Mouse (Mus musculus) kidney, postnatal 36 days (tissue): ENCODE measurements around the gene Rsu1.

Experiments used
- DNase-seq, 2 experiments: peaks; one replicate each; pipeline ENCODE4 v3.0.0; 2021 to 2022; ENCODE audit warnings: mixed read lengths in 2 of 2

The Rsu1 gene

DNA sequence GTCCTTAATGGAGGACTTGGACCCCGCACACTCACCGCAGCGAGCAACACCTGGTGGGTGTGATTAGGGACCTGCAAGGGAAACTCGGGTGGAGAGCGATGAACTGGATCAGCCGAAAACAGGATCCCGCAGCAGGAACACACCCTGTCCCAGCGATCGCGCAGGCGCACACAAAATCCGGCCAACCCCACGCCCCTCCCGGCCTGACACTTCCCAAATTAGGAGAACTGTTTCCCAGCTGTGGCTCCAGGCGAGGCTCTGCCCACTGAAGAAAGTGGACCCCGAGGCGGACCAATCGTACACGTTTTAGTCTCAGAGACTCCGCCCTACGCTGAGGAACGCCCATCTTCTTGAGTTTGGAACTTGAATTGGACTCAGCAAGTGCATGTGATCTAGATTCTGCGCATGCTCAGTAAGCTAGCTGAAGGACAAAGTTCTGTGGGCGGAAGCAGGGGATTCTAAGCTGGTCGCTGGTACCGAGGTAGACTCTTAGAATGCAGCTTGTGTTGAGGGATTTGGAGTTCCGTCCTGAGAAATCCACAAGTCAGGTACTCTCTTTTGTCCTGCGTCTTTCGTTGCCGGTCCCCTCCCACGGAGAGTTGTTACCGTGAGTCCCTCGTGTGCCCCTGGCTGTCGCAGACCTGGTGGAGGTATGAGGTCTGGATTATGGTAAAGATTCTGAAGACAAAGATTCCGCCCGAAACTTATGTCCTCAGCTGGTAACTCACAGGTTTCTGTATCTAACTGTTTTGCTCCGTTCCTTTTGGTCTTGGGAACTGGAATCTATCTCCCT lies at the start of gene Rsu1:
Rsu1 (minus strand) TSS at position 251 of the 793 bp plus-strand sequence.
- peak; percentile 96 to 99 for DNase-seq

DNA sequence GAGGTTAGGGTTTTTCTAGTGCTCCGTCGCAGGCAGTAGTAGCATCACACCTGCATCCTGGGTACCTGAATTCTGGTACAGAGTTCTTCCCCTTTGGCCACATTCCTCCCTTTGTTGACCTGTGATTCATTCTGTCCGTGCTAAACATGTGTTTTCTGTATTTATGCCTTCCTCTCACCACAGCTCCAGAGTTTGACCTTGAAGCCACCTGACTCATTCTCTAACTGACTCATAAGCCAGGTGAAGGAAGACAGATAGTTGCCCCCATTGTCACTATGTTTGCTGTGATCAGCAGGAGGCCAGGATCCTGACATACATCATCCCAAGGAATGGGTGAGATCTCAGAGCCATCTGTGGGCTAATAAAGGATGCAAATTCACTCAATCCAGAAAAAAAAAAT lies 32.2 kb upstream of the Rsu1 start:
- no peak for DNase-seq

DNA sequence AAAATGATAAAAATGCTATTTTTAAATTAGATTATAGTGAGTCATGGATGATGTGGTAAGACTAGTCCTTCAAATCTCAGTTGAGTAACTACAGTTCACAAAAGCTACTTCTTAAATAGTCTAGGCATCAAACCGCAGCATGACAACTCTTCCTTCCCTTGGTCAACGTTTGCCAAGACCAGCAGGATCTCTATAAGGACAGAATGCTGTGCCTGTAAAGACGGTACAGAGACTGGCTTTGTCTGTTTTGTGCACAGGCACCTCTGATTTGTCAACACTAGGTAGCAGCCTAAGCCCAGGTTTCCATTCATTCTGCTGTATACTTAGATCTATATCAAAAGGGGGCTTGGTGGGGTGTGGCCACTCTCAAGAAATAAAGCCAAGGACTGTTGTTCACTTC lies 27.8 kb upstream of the Rsu1 start:
- DNase-seq = peak in 1 of 2 experiments; percentile 18

DNA sequence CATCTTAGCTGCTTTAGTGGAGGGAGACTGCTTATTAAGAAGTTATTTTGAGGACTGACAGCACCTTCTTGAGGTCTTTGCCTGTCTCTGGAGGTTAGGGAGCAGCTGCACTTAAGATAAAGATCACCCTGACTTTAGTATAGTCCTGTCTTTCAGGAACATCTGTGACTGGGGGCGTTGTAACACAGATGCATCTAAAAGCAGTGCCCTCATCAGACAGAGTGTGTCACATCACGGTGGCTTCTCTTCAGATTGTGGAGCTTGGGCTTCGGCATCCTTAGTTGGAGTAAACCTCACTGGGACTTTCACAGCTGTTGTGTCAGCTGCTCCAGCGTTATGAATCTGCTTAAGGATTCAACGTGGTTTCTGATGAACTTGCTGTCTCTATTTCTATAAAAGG lies 26.5 kb upstream of the Rsu1 start:
- DNase-seq = no peak

DNA sequence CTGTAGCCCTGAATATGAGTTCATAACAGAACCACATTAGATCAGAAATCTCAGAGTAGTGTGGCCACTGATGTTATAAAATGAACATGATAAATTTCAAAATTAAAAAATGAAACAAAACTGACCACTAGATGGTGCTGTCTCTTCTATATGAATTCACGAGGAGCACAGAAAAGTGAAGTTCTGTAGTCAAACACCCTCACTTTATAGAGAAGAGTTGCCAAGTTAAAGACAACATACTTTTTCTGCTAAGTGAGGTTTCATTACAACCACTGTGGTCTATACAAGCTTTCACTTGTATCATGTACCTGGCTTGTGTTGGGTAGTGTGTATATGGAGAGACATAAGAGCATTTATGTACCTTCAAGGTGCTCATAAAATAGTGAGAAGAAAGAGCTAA lies 19.4 kb upstream of the Rsu1 start:
- DNase-seq = peak in 1 of 2 experiments; percentile 36

DNA sequence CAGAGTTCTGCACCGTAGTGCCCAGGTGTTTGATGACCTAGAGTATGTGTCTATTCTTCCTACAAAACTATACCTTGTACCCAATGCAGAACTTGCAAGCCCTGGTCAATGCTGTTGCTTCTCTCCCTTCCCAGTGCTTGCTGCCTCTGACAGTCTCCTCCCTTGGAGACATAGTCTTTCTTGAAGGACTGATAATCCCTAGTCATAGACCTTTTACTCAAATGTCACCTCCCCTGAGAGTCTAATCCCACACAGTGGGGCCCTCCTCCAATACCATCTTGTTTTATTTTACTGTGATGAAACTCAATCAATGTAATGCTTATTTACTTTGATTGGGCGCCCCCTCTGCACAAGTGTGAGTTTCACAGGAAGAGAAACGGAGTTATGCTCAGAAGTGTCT lies 18.9 kb upstream of the Rsu1 start:
- DNase-seq = no peak

DNA sequence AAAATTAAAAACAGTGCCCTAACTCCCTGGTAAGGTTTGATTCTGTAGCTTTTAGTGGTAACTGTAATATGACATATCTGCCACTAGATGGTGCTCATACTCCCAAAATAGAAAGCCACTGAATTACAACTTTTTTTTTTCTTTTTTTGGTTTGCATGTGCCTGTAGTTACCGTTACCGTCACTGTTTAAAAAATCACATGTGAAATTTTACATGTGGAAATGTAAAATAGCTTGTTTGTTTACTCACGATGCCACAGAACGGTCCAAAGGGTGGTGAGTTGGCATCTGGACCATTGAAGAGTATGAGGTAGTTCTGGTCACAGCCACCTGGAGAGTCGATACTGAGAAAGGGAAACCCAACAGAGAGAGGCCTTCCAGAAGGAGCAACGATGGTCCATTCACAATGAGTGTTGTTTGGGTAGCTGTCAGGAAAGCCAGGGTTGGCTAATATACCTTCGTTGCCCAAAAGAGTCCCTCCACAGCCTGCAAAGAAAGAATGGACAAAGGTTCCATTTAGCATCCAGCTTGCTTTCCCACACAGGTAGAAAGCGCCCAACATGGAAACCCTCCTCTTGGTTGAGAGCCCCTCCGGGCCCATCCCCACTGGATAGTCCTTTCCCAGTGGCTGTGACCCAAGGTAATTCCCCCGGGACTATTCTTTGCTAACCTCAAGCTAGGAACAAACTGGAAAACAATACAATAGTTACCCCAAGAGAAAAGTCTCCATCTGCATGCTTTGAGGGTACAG lies 7.1 kb upstream of the Rsu1 start:
- no peak for DNase-seq

DNA sequence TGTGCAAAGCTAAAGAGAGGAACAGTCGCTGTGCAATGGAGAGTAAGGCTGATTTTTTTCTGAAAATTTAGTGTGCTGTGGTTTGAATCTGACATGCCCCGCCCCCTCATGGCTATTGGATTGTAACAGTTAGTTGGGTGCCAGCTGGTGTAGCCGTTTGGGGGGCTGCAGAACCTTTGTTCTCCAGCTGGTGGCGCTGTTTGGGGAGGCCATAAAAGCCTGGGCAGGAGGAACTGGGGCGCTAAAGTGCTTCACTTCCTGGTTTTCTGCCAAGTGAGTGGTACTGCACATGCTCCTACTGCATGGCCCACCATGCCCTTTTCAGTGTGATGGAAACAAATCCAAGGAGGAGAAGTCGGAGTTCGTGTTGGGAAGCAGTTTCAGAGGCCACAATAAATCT lies 4.7 kb upstream of the Rsu1 start:
- peak in 1 of 2 experiments; percentile 43 for DNase-seq

DNA sequence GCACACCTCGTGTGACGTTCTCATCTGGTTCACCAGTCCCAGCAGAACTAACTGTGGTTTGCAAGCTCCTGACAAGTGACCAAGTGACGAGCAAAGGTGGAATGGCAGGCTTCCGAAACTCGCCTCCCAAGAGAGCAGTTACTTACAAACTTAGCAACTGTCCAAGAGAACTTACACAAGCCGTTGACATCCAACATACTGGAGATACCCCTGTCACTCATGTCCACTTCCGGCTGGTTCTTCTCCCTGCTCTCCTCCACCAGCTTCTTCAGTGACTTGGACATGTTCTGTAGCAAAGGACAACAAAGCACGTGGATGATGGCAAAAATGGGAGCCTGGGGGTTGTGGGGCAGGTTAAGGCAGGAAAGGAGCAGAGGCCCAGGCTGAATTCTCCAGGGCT lies 479 bp downstream of the Rsu1 start:
- peak in 1 of 2 experiments; percentile 10 for DNase-seq

DNA sequence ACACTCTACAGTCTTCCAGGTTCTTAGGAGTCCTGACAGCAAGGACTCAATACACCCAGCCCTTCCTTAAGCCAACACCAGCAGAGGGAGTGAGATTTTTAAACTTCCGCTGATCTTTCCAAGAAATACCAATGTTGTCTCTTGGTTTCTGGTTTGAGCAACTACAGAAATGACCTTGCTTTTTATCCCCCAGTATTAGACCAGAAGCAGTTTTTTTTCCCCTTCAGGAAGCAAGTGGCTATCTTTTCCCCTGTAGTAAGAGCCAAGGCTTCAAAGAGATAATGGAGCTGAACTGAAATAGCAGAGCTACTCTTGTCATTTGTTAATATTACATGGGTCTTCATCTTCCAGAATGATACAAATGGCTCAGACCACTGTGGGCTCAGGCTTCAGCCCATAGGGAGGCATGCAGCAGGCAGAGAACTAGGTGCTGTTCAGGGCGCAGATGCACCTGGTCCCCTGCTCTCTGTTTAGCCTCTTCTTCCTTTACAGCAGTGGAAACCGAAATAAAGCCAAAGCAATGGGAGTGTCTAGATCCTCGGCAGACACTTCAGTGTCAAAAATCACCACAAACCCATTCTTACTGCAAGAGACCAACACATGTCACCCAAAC lies 2.4 kb downstream of the Rsu1 start:
- DNase-seq = no peak

DNA sequence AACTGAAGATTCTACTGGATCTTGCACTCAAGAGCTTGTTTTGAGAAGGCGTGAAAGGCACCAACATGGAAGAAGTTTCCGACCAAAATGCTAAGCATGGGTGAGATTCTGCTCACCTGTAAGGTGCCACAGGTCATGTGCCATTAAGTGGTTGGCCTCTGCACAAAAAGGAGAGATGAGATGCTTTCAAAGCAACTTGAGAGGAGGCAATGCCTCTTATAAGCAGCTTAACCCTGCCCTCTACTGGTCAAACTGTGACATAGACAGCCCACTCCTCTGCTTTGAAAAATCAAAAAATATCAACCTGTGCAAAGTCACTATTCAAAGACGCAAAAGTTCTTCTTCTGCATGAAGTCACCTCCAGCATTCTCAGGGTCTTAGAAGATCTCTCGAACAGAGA lies 6.3 kb downstream of the Rsu1 start:
- no peak for DNase-seq

DNA sequence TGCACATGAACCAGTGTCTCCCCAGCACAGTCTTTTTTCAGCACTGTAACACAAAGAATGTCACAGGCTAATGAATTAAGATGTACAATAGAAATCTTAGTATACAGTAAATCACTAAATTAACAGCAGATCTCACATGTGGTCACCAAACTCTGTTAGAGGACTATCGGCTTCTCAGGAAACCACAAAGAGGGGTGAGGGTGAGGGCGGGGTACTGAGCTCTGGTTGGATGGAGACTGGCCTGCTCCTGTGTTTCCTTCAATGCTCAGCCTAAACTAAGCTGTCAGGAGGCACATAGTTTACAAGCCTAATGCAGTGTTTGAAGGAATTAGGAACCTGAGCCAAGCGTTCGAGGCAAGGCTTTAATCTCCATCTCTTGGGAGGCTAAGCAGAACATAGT lies 8.1 kb downstream of the Rsu1 start:
- DNase-seq = no peak

DNA sequence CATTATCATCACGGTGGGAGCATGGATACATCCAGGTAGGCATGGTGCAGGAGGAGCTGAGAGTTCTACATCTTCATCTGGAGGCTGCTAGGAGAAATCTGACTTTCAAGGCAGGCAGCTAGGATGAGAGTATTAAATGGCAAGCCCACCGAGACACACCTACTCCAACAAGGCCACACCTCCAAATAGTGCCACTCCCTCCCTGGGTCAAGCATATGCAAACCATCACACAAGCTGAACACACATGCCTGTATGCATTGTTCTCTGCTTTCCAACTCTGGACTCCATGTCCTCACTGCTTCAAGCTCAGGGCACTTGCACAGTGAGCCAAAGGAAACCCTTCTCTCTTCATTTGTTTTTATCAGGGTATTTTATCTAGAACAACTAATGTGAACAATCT lies 12.6 kb downstream of the Rsu1 start:
- no peak for DNase-seq

DNA sequence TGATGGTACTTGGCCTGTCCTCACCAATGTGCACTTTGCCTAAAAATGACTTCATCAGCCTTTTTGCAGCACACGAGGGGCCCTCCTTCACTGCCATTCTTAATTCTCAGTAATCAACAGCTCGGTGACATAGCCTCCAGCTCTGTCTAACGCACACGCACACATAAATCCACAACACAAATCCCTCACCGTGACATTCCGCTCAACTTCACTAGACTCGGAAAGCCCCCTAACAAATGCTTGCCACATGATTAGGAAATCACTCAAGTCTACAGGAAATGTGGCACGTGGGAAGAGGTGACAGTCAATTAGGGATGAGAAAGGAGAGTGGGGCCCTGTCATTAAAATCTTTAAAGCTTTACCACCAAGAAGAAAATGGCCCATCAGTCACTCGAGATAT lies 30.5 kb downstream of the Rsu1 start:
- no peak for DNase-seq

DNA sequence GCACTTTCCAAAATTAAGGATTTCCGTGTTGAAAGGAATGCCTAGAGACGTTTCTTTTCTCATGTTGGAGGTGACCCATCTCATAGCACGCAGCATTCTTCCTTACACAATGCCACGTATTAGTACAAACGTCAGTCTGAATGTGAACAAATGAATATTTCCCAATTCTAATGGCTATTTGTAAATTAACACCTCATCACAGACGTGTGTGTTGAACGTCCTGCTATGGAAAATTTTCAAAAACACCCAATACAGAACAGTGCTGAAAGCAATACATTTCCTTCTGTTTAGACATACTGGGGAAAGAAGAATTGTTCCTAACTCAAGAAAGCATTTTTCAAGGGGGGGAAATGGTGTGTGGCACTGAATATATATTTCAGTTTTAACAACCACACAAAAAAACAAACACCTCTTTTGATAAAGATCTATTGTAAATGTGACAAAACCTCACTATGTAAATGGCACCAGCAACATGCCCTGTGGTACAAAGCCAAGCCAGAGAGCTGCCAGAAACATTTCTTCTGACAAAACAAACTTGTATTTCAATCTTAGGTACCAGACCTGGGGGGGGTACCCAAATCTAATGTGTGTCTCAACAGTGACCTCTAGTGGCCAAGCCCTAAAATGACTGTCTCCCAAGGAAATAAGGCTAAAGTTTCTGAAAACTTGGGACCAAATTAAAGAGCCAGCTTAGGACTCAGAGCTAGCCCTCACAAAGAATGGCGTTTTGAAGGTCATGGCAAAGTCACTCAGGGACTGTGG lies 33.9 kb downstream of the Rsu1 start:
- peak; percentile 41 to 54 for DNase-seq

DNA sequence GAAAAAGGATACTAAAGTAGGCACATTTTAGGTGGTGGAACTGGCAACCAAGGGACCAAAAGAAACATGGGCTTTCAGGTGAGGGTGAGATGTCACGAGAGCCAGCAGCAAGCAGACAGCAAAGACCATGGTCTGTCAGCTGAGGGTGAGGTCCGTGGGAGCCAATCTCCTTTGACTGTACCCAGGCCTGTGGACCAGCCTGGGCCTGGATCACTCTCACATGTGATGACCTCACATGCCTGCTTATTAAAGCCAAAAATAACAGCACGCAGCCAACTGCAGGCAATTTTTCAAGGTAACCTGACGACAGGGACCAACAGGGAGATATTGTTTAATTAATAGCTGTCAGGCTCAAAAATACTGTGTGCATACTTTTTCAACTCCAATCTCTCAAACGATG lies 35.5 kb downstream of the Rsu1 start:
- peak in 1 of 2 experiments; percentile 4 for DNase-seq

DNA sequence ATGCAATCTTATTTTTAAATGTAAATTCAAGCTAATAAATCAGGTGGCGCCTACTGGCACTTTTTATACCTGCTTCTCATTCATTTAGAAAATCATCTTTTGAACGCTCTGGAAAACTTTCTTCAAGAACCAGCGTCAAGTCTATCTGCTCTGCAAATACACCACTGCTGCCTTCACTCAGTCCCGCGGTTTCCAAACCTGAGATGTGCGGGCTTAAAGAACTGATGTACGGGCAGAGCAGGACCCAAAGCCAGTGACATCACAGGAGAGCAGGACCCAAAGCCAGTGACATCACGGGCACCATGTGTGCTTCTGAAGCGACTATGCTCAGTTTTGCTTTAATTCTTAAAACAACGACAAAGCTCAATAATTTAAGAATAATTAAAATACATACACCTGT lies 36.4 kb downstream of the Rsu1 start:
- no peak for DNase-seq

DNA sequence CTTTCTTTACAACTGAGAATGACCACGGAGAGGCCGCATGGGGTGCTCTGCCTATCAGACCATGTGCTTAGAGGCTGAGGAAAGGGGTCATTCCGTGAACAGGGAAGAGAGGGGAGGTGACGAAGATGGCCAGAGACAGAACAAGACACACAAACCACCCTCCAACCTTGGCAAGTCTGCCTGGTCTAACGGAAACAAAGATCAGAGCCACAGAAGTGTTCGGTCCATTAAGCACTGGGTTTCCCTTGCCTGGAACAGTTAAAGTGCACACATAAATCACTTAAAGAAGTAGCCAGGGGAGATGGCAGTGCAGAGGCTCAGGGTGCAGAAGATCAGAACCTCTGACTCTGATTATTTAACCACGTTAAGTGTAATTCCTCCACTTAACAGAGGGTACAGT lies 37.3 kb downstream of the Rsu1 start:
- DNase-seq = peak; percentile 12 to 24

DNA sequence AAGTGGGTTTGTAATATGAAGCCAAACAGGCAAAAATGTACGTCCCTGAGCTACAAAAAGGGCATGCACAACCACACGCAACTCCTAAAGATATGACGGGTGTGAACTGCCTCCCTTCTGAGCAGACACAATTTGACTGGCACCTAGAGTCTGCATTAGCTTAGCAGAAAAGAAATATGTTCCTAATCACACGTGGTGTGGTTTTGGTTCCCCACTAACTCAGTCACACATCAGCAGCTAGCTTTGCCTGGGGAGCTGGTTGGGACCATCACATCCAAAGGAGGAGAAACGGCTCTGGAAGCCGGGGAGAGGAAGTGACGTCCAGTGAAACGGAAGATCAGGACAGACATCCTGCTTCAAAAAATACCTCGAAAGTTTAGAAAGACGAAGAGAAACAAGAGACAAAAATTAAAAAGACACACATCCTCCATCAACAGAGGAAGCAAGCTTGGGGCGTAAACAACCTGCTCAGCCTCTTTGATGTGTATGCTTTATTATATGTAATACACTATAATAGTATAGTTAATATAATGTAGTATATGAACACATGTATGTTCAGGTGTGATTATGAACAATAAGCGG lies 37.9 kb downstream of the Rsu1 start:
- peak in 1 of 2 experiments; percentile 6 for DNase-seq

DNA sequence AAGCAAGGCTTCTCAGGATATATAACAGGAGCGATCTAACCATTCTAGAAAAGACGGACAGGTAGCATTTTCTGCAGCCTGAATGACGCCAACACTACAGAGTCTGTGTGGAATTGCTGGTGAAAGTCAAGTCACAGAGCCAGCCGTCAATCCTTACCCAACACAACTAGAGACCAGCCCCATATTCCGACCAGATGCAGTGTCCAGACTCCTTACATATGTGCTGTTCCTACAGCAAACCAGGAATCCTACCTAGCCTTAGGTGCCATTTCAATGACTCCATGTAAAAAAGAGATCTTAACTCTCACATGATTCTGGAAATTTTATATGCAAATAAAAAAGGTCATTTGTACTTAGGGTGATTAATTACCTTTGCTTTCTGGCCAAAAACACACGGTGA lies 38.9 kb downstream of the Rsu1 start:
- DNase-seq = no peak

DNA sequence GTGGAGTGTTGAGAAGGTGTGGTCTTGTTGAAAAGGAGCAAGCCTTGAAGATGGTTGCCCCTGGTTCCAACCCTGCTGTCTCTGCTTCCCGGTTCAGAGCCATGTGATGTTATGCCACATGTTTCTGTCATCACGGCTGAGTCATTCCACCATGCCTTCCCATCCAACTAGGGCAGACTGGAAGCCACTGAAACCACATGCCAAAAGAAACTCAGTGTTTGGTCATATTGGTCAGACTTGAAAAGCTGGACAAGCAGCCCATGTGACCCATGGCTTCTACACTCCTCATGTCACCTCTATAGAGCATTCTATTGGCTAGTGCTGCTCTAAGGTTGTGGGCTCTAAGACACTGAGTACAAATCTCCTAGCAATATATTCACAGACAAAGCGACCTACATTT lies 41.5 kb downstream of the Rsu1 start:
- DNase-seq = no peak

DNA sequence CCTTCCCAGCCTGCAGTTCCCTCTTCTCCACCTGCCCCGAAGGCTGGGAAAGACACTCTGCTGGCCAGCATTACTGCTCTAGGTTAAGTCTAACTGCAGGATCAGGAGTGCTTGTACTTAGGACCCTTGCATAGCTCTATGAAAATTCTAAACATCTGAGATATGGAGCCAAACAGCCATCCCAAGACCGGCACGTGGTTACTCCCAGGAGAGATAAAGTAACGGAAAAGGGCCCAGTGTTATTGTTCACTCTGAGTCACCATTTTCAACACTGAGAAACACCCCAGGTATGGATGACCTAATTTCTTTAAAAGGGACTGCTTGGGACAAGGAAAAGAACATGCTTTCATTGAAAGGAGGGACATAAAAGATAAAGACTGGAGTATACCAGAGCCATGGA lies 45.2 kb downstream of the Rsu1 start:
- DNase-seq = no peak

DNA sequence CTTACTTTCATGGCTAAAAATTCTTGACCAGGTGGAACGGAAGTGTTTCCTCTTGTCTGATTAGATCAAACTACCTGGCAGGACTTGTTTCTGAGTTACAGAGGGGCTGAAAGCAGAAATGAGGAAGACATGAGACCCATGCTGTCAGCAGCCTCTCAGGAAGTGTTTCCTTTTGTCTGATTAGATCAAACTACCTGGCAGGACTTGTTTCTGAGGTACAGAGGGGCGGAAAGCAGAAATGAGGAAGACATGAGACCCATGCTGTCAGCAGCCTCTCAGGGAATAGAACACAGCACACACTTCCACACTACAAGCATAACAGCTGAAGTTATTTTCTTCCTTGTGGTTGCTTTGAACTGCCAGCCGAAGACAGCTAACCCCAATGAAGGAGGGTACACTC lies 46.7 kb downstream of the Rsu1 start:
- DNase-seq = no peak
